Mouse (Mus musculus) thymus, postnatal 36 days (tissue): Measurements from ENCODE around the gene Prtn3.
A peak's percentile ranks its signal among the peaks of the same experiment; 100 is the strongest.

Experiments used
- DNase-seq, 2 experiments: peaks; one replicate each; pipeline ENCODE4 v3.0.0; 2022; ENCODE audit warnings: mixed read lengths in 2 of 2

Gene Prtn3

DNA sequence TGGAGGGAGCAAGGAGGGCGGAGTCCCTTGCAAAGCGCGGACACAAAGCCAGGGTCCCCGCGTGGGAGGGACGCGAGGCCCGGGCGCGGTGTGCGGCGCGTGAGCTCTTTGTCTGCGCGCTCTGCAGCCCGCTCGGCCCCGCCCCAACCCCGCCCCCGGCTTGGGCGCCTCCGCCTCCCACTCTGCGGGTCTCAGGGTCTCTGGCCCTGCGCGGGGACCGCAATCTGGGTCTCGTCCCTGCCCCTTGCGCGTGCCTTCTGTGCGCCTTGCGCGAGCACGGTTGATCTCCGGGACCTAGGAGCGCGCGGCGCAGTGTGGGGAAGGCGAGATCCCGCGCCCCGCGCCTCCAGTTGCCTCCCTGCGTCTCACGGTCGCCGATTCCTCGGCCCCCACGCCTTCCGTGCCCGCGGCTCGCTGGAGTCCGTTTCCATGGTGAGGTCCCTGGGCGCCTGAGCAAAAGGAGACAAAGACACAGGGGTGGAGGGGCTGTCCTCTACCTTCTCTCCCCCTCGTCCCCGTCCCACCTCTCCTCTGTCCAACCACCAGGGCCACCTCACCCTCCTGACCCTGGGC, at the start of gene Prtn3, which contains the start of gene Plppr3:
Gene Prtn3, plus strand, starts transcription at position 187 of the 573 bp plus-strand sequence.
Gene Plppr3, minus strand, starts transcription at position 345 of the 573 bp plus-strand sequence.
- DNase-seq: no peak

DNA sequence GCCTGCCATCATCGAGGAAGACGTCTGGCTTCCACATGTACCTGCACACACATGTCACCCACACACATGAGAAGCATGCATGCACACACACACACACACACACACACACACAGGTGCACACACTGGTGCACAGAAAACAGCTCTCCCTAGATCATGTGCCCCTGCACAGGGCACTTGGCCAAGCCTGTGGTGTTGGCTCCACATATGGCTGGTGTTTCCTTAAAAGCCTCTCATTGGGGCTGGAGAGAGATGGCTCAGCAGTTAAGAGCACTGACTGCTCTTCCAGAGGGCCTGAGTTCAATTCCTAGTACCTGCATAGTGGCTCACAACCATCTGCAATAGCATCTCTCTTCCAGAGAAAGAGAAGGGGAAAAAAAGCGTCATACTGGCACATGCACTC, 42.7 kb upstream of the Prtn3 start:
- no peak for DNase-seq

DNA sequence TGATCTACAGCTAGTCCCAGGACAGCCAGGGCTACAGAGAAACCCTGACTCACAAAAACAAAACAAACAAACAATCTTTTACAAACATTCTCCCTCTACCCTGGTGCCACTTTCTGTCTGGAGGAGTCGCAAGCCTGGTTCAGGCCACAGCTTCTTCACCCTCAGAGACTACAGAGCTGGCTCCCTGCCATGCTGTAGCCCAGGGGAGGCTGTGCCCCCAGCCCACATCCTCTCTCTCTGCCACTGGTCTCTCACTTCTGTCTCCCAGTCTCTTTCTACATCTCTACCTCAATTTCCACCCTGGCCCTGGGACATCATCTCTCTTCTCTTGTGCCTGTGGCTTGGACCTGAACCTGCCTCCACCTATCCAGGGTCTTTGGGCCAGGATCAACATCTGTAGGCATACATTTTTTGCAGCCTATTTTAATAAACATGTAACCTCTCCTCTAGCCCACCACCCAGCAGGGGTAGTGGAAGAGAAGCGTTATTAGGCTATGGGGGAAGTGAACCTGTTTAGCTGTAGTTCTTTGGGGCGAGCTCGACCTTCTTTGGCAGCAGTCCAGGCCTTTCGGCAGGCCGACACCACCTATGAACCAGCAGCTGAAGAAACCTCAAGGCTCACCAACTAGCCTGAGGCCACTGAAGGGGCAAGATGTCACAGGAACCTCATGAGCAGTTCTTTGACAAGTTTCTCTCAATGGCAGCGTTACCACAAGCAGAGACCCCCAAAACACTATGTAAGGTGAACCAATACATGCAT, 42.1 kb upstream of the Prtn3 start:
- DNase-seq: peak; percentile 36 to 58

DNA sequence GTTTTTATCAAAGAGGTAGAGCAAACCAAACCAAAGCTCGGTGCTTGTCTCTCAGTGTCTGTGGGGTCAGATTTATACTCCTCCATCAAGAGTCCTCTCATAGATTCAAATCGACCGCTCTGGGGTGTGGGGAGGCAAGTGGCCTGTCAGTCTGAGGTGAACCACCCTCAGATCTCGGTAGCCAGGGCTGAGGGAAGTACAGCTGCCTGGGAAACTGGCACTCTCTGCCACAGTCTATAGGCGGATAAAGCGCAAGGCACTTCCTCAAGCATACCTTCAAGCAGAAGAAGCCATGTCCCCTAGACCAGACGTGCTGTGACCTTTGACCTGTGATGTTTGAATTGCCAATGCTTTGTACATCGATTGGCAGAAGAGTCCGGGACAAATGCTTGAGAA, 41.5 kb upstream of the Prtn3 start:
- DNase-seq: no peak

DNA sequence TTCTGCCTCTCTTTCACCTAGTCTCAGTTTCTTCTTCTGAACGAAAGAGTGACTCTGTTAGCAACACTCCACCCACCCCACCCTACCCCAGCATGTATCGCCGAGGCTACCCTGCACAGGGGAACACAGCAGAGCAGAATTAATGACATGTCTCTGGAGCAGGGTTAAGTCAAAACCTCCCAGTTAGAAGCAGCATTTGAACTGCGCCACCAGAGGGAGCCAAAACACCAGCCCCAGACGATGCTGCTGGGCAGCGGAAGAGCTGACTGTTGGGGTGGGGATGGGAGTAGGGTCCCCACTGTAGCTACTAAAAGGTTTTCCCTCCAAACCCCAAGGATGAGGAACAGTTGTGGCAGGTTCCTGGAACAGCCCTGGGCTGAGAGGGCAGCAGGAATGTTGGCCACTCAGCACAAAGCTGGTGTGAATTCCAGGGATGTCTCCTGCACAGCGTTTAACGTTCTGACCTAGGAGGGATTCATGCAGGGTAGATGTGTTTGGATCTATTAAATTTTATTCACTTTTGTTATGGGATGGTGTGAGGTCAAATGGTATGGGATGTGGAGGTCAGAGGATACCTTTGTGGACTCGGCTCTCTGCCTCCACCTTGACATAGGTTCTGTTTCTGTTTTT, 39.4 kb upstream of the Prtn3 start:
- DNase-seq: peak; percentile 82

DNA sequence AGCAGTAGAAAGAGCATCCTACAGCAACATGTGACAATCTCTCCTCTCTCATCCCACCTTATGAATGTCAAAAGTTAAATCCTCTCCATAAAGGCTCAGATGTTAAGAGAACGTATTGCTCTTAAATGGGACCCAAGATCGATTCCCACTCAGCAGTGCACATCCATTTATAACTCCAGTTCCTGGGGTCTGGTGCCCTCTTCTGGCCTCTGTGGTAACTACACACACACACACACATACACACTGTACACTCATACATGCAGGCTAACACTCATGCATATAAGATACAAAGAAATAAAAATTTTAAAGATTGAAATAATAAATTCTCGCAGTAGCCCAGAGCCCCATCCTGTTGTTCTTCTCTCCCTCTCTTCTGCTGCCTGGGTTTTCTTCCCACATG, 37.4 kb upstream of the Prtn3 start:
- DNase-seq: no peak

DNA sequence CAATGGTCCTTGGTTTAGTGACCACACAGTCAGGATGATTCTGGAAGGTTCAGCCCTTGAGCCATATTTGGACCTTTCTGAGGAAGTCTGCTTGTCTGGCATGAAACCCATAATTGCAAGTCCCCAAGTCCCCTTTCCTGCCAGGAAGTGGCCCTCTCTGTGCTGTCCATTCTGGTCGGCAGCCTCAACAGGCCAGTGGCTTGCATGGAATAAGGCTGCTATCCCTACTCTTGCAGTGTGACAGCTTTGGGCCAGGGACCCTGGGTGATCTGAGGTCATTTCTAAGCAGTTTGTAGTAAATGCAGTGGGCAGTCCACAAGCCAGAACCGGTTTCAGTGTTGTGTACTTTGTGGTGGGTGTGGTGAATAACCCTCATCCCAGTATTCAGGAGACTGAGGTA, 36.1 kb upstream of the Prtn3 start:
- no peak for DNase-seq

DNA sequence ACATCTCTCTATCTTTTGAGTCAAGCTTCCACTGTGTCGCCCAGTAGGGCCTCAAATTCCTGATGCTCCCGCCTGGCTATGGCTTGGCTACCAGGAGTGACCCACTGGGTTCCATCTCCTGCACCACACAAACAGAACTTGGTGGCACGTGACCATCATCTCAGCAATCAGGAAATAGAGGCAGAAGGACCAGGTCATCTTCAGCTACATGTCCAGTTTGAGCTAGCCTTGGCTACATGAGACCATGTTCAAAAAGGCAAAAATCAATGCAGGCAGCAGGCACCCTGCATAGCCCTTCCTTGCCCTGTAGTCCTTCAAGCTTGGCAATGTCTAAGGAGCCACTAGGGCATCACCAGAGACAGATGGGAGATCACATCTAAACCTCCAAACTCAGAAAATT, 34.2 kb upstream of the Prtn3 start:
- DNase-seq: no peak

DNA sequence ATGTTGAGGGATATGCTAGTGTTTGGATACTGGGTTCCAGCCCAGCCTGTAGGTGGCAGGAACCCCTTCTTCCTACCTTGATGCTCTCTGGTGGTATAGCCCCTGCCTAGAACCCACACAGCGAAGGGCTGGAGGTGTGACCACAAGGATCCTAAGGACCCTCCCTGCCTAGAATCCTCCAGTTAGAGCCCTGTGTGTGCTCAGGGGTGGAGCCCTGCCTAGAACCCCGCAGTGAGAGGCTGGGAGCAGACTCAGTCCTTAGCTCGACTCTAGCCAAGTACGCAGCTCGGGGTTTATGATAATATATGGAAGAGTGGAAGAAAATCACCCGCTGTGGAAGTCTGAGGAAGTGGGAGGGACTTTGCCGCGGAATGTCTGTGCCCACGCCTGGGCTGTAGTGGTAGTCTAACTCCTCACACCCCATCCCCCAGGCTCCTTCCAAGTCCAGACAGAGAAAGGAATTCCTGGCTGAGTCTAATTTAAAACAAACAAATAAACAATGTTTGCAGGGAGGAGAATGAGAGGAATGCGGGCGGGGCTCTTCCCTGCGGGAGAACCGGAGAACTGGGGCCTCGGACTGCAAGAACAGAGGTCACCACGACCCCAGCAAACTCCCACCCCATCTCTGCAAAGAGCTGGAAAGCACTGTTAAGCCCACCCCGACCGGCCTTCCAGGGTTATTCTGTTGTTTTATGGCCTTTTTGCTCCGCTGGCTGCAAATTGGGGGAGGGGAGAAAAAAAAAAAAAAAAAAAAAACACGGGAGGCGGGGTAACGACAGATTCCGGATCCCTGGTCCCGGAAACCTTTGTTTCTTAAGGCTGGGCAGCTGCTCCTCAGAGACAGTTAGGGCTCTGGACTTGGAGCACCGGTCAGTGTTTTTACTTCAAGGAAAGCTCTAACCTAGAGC, 33.4 kb upstream of the Prtn3 start:
- DNase-seq: peak in 1 of 2 experiments; percentile 58

DNA sequence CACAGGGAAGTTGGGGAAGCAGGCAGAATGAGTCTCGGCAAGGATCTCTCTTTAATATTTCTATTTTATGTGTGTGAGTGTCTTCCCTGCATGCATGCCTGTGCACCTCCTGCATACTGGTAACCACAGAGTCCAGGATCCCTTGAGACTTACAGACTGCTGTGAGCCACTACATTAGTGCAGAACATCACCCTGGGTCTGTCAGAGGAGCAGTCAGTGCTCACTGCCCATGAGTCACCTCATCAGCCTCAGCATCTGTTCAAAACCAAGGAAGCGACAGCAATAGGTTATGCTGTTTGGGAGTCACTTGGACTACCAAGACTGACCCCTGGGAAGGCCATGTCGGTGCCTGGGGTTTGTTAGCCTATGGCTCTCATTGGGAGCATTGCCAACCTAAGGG, 32.0 kb upstream of the Prtn3 start:
- DNase-seq: no peak

DNA sequence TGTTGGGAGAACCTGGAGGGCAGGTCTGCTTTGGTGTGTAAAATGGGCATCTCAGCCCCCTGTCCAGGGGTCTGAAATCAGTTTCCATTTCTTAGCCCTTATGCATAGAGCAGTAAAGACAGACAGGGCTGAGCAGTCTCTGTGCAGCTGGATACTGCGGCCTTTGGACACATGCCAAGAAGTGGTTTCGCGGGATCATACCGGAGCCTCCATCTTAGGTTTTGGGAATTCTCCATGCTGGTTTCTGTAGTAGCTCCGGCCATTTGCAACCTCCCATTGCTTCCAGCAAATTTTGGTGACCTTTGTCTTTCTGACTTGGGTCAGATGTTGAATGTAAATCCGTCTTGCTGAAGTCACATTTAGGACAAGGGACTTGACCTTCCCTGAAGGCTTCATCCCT, 30.8 kb upstream of the Prtn3 start:
- DNase-seq: no peak

DNA sequence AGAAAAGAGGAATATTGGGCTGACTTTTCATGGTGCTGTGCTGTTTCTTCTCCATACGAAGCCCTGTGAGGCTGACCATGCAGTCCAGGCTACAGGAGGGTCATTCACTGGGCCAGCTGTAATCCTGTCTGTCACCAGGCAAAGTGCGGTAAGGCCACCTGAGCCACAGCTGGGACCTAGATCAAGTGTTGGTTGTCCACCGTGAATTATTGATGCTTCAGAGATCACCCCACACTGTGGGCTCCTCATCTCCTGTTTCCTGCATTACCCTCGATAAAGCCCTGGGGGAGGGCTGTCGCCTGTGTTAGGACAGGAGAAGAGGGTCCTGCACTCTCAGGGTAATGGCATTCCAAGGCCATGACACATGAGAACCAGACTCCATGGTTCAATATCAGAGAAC, 27.7 kb upstream of the Prtn3 start:
- DNase-seq: no peak

DNA sequence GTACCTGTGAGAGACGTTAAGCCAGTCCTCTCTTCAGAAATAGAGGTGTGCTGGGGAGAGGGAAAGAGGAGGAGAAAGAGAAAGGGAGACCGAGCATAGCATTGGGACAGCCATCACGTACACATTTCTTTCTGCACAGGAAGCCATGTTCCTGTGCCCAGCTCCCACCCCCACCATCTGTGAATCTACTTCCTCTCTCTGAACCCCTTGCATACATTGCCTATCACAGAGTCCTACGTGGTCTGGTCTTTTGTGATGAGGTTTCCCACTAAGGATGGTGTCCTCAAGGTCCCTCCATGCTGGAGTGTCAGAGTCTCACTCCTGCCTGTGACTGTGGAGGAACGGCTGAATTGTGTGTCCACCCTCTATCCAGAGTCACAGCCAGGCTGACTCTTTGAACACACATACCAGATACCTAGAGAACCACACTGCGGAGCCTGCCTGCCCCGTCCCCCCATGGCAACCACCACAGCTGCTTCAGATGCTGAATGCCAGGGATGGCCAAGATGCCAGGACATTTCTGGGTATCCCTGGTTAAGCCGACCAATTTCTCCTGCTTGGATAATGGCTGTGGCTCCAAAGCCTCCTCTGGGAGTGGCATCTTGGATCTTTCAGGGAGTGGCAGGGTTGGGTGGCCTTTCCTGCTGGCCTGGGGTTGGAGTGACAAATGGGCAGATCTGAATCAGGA, 24.2 kb upstream of the Prtn3 start:
- DNase-seq: peak; percentile 52 to 62

DNA sequence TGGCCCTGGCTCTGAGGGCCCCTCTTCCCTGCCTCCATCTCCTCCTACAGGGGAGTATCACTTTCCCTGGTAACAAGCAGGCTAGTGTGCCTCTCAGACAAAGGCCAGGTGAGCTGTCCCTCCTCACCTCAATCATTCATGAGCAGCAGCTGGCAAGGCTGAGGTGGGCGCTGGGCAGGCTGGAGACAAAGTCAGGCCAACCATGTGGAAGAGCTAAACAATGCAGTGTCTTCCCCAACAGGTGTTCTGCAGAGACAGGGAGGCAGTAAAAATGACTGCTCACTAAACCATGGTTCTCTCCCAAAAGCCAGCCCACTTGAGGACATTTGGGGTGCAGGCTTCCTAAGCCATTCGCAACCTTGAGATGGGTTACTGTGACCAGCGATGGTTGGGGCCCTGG, 22.6 kb upstream of the Prtn3 start:
- no peak for DNase-seq

DNA sequence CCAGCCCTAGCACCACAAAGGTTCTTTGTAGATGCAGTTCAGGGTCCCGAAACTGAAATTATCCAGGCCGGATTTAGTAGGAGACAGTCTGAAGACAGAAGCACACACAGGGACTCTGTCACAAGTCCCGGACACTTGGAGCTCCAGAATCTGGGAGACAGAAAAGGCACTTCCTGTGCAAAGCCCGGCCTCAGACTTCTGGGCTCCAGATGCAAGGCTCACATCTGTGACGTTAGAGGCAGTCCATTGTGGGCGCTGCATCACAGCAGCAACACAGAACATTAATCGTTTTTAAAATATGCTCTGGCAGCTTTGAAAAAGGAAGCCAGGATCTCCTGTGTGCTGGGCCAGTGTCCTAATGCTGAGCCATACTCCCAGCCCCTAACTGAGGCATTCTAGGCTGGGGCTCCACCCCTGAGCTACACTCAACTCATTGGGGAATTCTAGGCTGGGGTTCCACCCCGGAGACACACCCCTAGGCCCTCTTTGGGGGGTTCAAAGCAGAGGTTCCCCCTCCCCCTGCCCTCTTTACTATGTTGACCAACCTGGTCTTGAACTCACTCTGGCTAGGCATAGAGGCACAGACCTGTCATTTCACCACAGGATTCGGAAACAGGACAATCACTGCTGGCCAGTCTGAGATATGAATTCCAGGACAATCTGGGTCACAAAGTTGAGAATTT, 22.0 kb upstream of the Prtn3 start:
- DNase-seq: peak in 1 of 2 experiments; percentile 46

DNA sequence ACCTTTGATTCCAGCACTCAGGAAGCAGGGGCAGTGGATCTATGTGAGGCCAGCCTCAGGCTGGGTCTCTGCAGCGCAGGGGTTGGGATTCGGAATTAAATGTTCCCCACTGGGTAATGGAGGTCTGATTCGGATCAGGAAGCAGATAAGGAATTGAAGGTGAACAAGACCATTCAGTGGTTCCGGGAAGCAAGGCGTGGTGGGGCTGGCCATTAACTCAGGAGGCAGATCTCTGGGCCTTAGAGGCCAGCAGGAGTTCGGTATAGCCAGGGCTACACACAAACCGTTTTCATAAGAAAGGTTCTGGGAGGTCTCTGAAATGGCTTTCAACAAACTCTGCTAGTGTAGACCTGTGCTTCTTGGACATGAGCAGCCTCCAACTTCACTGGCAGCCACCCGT, 21.4 kb upstream of the Prtn3 start:
- peak in 1 of 2 experiments; percentile 25 for DNase-seq

DNA sequence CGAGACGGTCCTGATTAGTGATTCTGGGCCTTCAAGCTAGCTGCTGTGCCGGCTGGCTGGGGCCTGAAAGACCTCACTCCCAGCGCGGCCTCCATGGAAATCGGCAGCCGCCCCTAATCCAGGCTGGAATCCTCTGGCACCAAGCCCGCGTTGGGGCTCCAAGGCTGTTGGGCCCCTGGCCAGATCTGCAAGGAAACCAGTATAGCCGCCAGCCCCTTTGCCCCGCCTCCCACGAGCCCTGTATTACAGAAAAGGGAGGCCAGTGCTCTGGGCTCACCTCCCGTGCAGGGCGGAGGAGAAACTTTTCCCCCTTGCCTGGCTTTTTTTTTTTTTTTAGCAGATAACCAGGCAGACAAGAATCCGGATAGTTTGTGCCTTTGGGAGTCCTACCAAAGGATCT, 20.9 kb upstream of the Prtn3 start:
- DNase-seq: peak; percentile 62 to 77

DNA sequence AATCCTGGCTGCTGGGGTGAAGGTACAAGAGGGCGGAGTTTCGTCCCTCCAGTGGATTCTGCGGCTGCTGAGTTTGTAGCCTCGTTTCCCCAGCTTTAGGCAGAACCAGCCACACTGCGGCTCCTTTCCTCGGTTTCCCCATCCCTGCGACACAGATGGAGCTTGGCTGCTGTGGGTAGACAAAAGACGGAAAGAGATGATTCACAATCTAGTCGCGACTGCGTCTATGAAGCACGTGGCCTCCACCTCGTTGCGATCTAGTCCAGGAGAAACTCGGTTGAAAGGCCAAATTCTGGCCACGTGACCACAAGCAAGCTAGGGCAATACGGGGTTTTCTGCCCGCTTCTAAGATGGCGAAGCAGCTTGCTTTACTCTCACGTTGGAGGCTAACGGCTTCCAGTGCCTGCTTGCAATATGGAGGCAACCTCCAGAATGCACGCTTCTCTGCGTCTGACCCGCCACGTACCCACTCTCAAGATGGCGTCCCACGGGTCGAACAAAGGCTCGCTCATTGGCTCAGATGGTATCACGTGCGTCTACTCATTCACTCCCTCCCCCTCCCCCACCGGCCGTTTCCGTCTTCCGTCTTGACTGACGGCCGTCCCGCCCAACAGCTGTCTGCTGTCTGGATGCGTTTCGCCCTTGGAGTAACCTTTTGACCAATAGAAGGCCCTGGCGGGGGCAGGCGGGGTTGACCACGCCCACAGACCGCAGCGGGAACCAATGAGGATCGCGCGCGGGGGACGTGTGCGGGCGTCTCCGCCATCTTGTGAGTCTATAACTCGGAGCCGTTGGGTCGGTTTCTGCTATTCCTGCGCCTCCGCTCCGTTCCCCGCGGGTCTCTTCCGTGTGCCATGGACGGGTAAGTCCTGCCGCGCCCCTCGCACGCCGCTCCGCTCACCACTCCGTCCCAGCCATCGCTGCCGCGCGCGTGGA, 20.1 kb upstream of the Prtn3 start, which contains the start of gene Ptbp1:
Gene Ptbp1, plus strand, starts transcription at position 568 of the 936 bp plus-strand sequence.
- DNase-seq: peak; percentile 99

DNA sequence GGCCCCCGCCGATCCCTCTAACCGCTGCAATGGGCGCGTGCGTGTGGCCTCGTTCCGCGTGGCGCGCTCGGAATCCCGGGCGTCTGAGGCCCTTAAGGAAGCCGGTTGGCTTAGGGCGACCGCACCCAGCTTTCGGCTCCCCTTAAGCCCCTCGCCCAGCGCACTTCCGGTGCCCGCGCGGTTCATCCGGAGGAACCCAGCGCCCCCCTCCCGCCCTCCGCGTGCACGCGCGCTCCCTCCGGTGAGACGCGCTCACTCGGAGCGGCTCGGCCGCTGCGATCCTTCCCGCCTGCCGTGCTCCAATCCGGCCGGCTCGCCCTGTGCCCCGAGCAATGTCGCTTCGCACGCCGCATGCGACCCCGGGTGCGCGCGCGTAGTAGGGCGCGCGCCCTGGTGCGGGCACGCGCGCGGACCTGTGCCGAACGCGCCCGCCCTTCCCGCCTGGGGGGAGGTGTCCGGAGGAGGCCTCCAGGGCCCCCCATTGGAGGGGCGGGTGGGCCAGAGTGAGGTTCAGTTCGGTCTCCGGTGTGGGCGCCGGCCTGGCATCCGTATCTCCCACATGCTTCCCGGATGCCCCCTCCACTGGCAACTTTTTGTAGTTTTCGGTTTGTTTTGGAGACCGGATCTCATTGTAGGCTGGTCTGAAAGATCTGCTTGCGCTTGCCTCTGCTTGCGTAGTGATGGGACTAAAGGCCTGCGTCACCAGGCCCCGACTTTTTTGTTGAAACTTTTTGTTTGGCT, 19.3 kb upstream of the Prtn3 start:
- peak; percentile 83 to 88 for DNase-seq
